Mouse (Mus musculus): ENCODE results near the gene Vstm2b. TPM values are rescaled to one million over a fixed set of nuclear protein-coding genes. Genes with fewer than 3 reads are reported as not detected.

Gene Vstm2b
- polyA plus RNA-seq, 1 experiment = not detected

DNA sequence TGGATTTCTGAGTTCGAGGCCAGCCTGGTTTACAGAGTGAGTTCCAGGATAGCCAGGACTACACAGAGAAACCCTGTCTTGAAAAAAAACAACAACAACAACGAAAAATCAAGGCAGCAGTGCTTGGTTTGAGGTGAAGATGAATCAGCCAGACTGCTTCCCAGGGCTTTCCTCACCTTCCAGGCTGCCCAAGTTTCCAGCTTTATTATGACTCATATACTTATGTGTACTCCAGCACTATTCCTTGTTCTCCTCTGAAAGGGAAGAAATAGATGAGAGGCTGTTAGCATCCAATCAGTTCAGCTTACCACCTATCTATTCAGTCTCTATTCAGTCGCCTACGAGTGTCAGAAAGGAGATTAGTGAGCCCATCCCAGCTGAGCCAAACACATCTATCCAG, 24.7 kb downstream of the Vstm2b start:
- H3K4me1 ChIP-seq (ENCODE audit: control insufficient read depth, insufficient read depth, insufficient read length, low read length) = no peaks in the 10 kb centered on the region
- no peak overlapping the region for H3K4me3 ChIP-seq (ENCODE audit: insufficient read depth, low read depth, low read length)
- no peak overlapping the region for H3K27ac ChIP-seq (replicated peaks; ENCODE audit: low read depth, low read length)

DNA sequence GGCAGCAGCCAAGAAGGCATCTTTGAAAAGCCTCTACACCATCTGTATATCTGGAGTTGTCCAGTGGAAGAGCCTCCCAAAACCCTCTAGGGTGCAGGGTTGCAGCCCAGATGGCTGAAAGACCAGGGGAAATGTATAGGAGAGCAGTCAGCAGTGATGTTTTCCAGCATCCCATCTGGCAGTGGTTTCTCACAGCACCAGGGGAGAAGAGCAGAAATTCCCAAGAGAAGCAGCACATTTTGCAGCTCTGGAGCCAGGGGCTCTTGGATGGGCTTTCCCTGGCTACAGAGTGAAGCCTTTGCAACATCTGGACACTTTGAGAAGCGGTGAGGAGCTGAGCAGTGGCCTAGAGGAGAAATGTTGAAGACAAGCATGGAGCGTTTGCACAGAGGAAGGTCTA, 30.3 kb downstream of the Vstm2b start:
- Histone ChIP-seq H3K4me3 (ENCODE audit: insufficient read depth, low read depth, low read length) (no peak overlapping the region), H3K27ac (replicated peaks; ENCODE audit: low read depth, low read length) (no peak overlapping the region), H3K4me1 (ENCODE audit: control insufficient read depth, insufficient read depth, insufficient read length, low read length) (no peaks in the 10 kb centered on the region)

DNA sequence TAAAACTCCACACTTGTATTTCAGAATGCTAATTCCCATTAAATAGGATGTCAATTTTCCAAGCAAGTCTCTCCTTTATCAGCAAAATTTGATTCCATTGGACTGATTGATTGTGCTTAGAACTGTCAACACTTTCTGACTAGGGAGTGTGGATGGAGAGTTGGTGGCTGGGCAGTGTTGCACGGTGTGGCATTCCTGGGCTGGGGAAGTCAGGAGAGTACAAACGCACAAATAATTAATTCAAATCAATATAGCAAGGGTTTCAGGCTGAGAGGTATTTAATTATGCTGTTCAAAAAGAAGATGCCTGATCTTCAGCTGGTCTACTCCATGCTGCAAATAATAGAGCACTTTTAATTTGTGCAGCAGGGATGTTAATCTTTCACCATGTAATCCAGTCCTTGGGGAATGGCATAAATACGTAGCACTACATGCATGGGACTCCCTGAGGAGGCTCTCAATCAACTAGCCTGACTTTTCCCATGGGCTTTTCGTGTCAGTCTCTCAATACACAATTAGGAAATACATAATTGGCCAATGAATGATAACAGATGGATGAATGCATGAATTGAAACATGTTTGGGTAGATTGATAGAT, 38.6 kb downstream of the Vstm2b start:
- H3K4me3 ChIP-seq (ENCODE audit: insufficient read depth, low read depth, low read length) = no peak overlapping the region
- H3K27ac ChIP-seq (replicated peaks; ENCODE audit: low read depth, low read length) = no peak overlapping the region
- H3K4me1 ChIP-seq (ENCODE audit: control insufficient read depth, insufficient read depth, insufficient read length, low read length) = no peaks in the 10 kb centered on the region

DNA sequence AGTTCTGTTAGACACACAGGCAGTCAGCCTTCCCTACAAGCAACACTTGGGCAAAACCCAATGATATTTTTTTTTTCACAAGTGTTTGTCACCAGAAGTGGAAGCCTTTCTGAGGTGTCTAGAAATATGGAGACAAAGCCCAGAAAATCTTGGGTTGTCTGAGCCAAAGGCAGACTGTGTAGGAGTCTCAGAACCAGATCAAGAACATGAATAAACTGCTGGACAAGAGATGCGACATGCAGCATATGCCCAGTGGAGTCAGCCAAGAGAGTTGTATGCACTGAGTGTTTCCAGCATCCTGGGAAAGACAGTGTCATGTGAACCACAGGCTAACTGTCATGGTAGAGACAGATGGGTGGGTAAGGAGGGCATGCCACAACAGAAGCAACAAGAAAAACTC, 41.2 kb downstream of the Vstm2b start:
- Histone ChIP-seq H3K4me1 (ENCODE audit: control insufficient read depth, insufficient read depth, insufficient read length, low read length) (no peaks in the 10 kb centered on the region), H3K4me3 (ENCODE audit: insufficient read depth, low read depth, low read length) (no peak overlapping the region), H3K27ac (replicated peaks; ENCODE audit: low read depth, low read length) (no peak overlapping the region)

DNA sequence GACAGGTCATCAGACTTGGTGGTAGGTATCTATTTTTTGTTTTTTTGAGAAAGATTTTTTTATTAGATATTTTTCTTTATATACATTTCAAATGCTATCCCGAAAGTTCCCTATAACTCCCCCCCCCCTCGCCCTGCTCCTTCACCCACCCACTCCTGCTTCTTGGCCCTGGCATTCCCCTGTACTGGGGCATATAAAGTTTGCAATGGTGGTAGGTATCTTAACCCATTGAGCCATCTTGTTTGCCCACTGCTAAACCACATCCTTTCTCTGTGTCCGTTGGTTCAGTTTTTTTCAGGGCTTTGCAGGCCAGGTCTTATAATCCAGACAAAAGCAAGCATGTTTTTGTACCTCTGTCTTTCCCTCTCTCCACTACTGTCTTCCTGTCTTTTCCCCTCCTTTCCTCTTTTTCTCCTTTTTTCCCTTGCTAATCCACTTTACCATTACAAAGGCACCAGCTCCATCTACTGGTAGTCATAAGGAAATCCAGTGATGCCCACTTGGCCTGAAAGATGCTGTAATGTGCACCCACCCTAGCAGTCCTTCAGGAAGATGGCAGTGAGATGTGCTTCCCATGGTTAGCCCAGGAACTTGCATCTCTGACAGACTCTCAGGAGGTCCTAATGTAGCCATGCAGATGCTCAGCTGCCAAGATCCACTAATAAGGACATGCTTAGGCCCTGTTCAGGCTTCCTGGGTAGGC, 44.3 kb downstream of the Vstm2b start:
- H3K4me1 ChIP-seq (ENCODE audit: control insufficient read depth, insufficient read depth, insufficient read length, low read length) = no peaks in the 10 kb centered on the region
- H3K4me3 ChIP-seq (ENCODE audit: insufficient read depth, low read depth, low read length) = no peak overlapping the region
- H3K27ac ChIP-seq (replicated peaks; ENCODE audit: low read depth, low read length) = no peak overlapping the region

Other genes with a start within 250 kb of the Vstm2b start
- gene 4930433I11Rik, start 89.2 kb downstream of the Vstm2b start, polyA plus RNA-seq (2012; ENCODE audit: insufficient read depth, insufficient read length, missing spikeins) = not detected in 2 replicates
- gene Gm4884, start 134.4 kb downstream of the Vstm2b start, polyA plus RNA-seq (2012; ENCODE audit: insufficient read depth, insufficient read length, missing spikeins) = not detected in 2 replicates